9 mouse cellular contexts compared by ENCODE assay signal in the genomic region with DNA sequence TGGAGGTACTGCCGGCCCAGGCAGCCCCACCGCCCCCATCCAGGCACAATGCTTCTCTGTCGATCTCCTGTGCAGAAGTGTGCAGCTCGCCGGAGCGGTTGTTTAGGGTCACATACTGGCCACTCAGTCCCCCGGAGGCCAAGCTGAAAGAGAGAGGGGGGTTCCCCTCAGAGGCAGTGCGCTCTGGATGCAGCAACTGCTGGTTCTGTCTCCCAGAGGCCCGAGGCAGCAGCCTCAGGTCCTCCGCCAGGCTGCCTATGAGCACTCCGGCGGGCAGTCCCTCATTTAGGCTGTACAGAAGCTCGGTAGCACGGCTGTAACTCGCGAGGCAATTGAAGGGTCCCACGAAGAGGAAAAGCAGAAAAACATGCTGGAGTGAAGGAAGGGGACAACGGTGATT. TPM values are rescaled to one million over a fixed set of nuclear protein-coding genes. Genes with fewer than 3 reads are reported as not detected.
DNase-seq lines count a peak whose midpoint lies in the region; ATAC-seq and TF ChIP-seq lines count a peak whose summit lies in the region.
"Had no signal": no experiment of that assay in that cellular context is flagged by ENCODE, and none has a peak within 500 bp of the region (broad histone marks: within the 10 kb centered on the region; RNA-seq: fewer than 3 reads in every experiment).

No protein-coding gene starts in this region.

- intact Hi-C loops in heart, postnatal 10 days (cut with DNase I) = no loop called here

- TF ChIP-seq CTCF in kidney, postnatal 0 days (IDR thresholded peaks at IDR 0.05; ENCODE audit: low read depth) = no peak
- TF ChIP-seq CTCF in cerebellum, adult 2 months (IDR thresholded peaks at IDR 0.05; ENCODE audit: borderline replicate concordance, insufficient read depth, low read depth, low read length) = no peak

- H3K36me3 ChIP-seq in kidney, postnatal 0 days (ENCODE audit: insufficient read depth, low read length) = no peaks in the 10 kb centered on the region
- no peaks in the 10 kb centered on the region for H3K36me3 ChIP-seq in liver, embryonic 15.5 days (replicated peaks)
- no peaks in the 10 kb centered on the region for H3K36me3 ChIP-seq in stomach, embryonic 16.5 days (ENCODE audit: control insufficient read depth, insufficient read depth, low read length)

- 0 out of 2 replicates have a peak overlapping the region, but pooled peaks have one; percentile 27 for H3K9ac ChIP-seq in kidney, postnatal 0 days (ENCODE audit: low read depth, low read length)
- H3K9ac ChIP-seq in liver, embryonic 15.5 days = no peak overlapping the region
- H3K9ac ChIP-seq in stomach, embryonic 16.5 days (ENCODE audit: low read length) = peak overlapping the region; percentile 65

- peaks cover 8% of the 10 kb centered on the region for H3K27me3 ChIP-seq in kidney, postnatal 0 days (ENCODE audit: insufficient read depth, low read length)
- H3K27me3 ChIP-seq in liver, embryonic 15.5 days = peaks cover 20% of the 10 kb centered on the region
- peaks cover 5% of the 10 kb centered on the region for H3K27me3 ChIP-seq in stomach, embryonic 16.5 days (ENCODE audit: control insufficient read depth, insufficient read depth, low read length)
- H3K27me3 ChIP-seq in cerebellum, adult 2 months (ENCODE audit: control insufficient read depth, insufficient read depth, low read length) = no peaks in the 10 kb centered on the region

- peak overlapping the region; percentile 64 for H3K4me2 ChIP-seq in kidney, postnatal 0 days (ENCODE audit: low read length)
- H3K4me2 ChIP-seq in liver, embryonic 15.5 days = peak overlapping the region; percentile 13
- peak overlapping the region; percentile 80 for H3K4me2 ChIP-seq in stomach, embryonic 16.5 days (ENCODE audit: low read depth, low read length)

- no peak overlapping the region for H3K27ac ChIP-seq in kidney, postnatal 0 days
- no peak overlapping the region for H3K27ac ChIP-seq in liver, embryonic 15.5 days (replicated peaks)
- H3K27ac ChIP-seq in stomach, embryonic 16.5 days (ENCODE audit: low read length) = no peak overlapping the region
- H3K27ac ChIP-seq in cerebellum, adult 2 months (ENCODE audit: insufficient read depth, low read length) = no peak overlapping the region

- H3K4me1 ChIP-seq in kidney, postnatal 0 days (replicated peaks; ENCODE audit: insufficient read depth, low read length) = 0 out of 2 replicates have a peak, but pooled peaks cover 11% of the 10 kb centered on the region
- no peaks in the 10 kb centered on the region for H3K4me1 ChIP-seq in liver, embryonic 15.5 days (replicated peaks)
- 0 out of 2 replicates have a peak, but pooled peaks cover 10% of the 10 kb centered on the region for H3K4me1 ChIP-seq in stomach, embryonic 16.5 days (ENCODE audit: control insufficient read depth, insufficient read depth, low read length)
- no peaks in the 10 kb centered on the region for H3K4me1 ChIP-seq in cerebellum, adult 2 months (ENCODE audit: control insufficient read depth, insufficient read depth, low read length)

- H3K9me3 ChIP-seq in kidney, postnatal 0 days (replicated peaks; ENCODE audit: low read length) = no peaks in the 10 kb centered on the region
- no peaks in the 10 kb centered on the region for H3K9me3 ChIP-seq in liver, embryonic 15.5 days (replicated peaks)
- H3K9me3 ChIP-seq in stomach, embryonic 16.5 days (replicated peaks; ENCODE audit: control insufficient read depth, low read length) = no peaks in the 10 kb centered on the region

- ATAC-seq in kidney, postnatal 0 days (replicated peaks; ENCODE audit: low FRiP score, low read depth) = no peak
- ATAC-seq in liver, embryonic 15.5 days (ENCODE audit: insufficient read depth) = no peak
- ATAC-seq in stomach, embryonic 16.5 days (ENCODE audit: insufficient read depth, low FRiP score) = peak; percentile 56; the same call in 1 of the 2 replicates
- ATAC-seq: Patski had no signal

- DNase-seq in kidney, postnatal 0 days (ENCODE audit: low spot score) = peak; percentile 5
- DNase-seq in kidney, postnatal 14 days = no peak
- DNase-seq in embryo, embryonic 11 days = peak; percentile 65
- peak; percentile 2 to 17 for DNase-seq in heart, postnatal 10 days
- no peak for DNase-seq in yolk sac, embryonic 10.5 days (ENCODE audit: low spot score)
- DNase-seq in cerebellum, adult 2 months = no peak

- WGBS in kidney, postnatal 0 days = under 1% methylated on average over 18 of the region's 18 CpGs
- WGBS in liver, embryonic 15.5 days (ENCODE audit: insufficient replicate concordance) = 6% methylated on average over 18 of the region's 18 CpGs
- 3% methylated on average over 18 of the region's 18 CpGs for WGBS in stomach, embryonic 16.5 days
- WGBS in cerebellum, adult 2 months = 7% methylated on average over 18 of the region's 18 CpGs

- H3K4me3 ChIP-seq in kidney, postnatal 0 days (replicated peaks; ENCODE audit: low read depth, low read length) = peak overlapping the region; percentile 18; the same call in 1 of the 2 replicates
- no peak overlapping the region for H3K4me3 ChIP-seq in liver, embryonic 15.5 days (replicated peaks)
- peak overlapping the region; percentile 54 for H3K4me3 ChIP-seq in stomach, embryonic 16.5 days (replicated peaks; ENCODE audit: low read length)
- no peak overlapping the region for H3K4me3 ChIP-seq in cerebellum, adult 2 months (replicated peaks; ENCODE audit: insufficient read depth, low read depth, low read length)

- no peak for TF ChIP-seq POLR2A in cerebellum, adult 2 months (IDR thresholded peaks at IDR 0.05; ENCODE audit: borderline replicate concordance, insufficient read depth, low read length)

RNA-seq across cellular contexts. Expression of gene Pcdh20, which starts 1.8 kb away (rescaled TPM):
- polyA plus RNA-seq in kidney, postnatal 0 days (2015; fragmentation: Nextera tagmentation; extraction: Ambion mirVana) = 0.08 and 0.19 TPM in 2 replicates
- total RNA-seq in heart, postnatal 10 days (2021) = 1 to 10 TPM in 1 of 2 experiments, under 1 TPM in 1; 0.74 to 1.5 TPM
- polyA plus RNA-seq in liver, embryonic 15.5 days (2015; fragmentation: Nextera tagmentation; extraction: Ambion mirVana) = 0.15 and 0.16 TPM in 2 replicates
- polyA plus RNA-seq in stomach, embryonic 16.5 days (2015; fragmentation: Nextera tagmentation; extraction: Ambion mirVana) = 4.0 and 4.4 TPM in 2 replicates
- polyA plus RNA-seq in cerebellum, adult 2 months (2012; rRNA removed) = 4.5 and 5.0 TPM in 2 replicates
- polyA plus RNA-seq: Patski had no signal

Comparison
In these comparisons a context has a peak if more than half of its experiments do, and no peak if none do; other contexts are left out.
1. DNase-seq: peak in kidney, postnatal 0 days (single experiment), embryo, embryonic 11 days (single experiment) and heart, postnatal 10 days (2 of 2); none in kidney, postnatal 14 days (single experiment), yolk sac, embryonic 10.5 days (single experiment) and cerebellum, adult 2 months (0 of 2).
2. H3K4me2 ChIP-seq: peak in every context shown above with its lines; median percentile 80 in stomach, embryonic 16.5 days; 64 in kidney, postnatal 0 days; 13 in liver, embryonic 15.5 days.
3. H3K4me3 ChIP-seq: peak in kidney, postnatal 0 days (single experiment) and stomach, embryonic 16.5 days (single experiment); none in liver, embryonic 15.5 days (single experiment) and cerebellum, adult 2 months (single experiment).